Mouse (Mus musculus) myocyte (in vitro differentiated cells): Measurements from ENCODE around the gene Olfr44.

ENCODE experiments used
- E2F4 ChIP-seq: IDR thresholded peaks from one replicate; pipeline ENCODE4 v1.6.1; 2011; ENCODE audit warnings: mild to moderate bottlenecking, control low read depth, moderate library complexity; ENCODE audit not compliant: insufficient read depth
- MAX ChIP-seq: IDR thresholded peaks from one replicate; pipeline ENCODE4 v1.6.1; 2011; ENCODE audit warnings: low read depth, mild to moderate bottlenecking, control low read depth
- MYOD1 ChIP-seq, 3 experiments: IDR thresholded peaks; one replicate each; pipeline ENCODE4 v1.6.1; 2011; ENCODE audit warnings: control low read depth in 2 of 3, low read depth in 2 of 3, mild to moderate bottlenecking in 2 of 3, moderate library complexity in 1 of 3; ENCODE audit not compliant: insufficient read length in 2 of 3, control insufficient read depth in 1 of 3
- MYOG ChIP-seq, 3 experiments: IDR thresholded peaks; one replicate each; pipeline ENCODE4 v1.6.1; 2011; ENCODE audit warnings: control low read depth in 2 of 3, low read depth in 2 of 3, mild to moderate bottlenecking in 2 of 3; ENCODE audit not compliant: insufficient read length in 2 of 3, control insufficient read depth in 1 of 3, insufficient read depth in 1 of 3
- POLR2A ChIP-seq: IDR thresholded peaks from one replicate; pipeline ENCODE4 v1.6.1; 2011; ENCODE audit warnings: low read depth, mild to moderate bottlenecking, control low read depth, moderate library complexity; ENCODE audit not compliant: insufficient read length
- POLR2AphosphoS2 ChIP-seq: IDR thresholded peaks from one replicate; pipeline ENCODE4 v1.6.1; 2011; ENCODE audit warnings: low read depth, control low read depth; ENCODE audit not compliant: insufficient read length
- TCF12 ChIP-seq: IDR thresholded peaks from one replicate; pipeline ENCODE4 v1.6.1; 2011; ENCODE audit warnings: mild to moderate bottlenecking, control low read depth; ENCODE audit not compliant: poor library complexity, insufficient read depth, severe bottlenecking
- TCF3 ChIP-seq: IDR thresholded peaks from one replicate; pipeline ENCODE4 v1.6.1; 2011; ENCODE audit warnings: low read depth, control low read depth; ENCODE audit not compliant: insufficient read length
- USF1 ChIP-seq: IDR thresholded peaks from one replicate; pipeline ENCODE4 v1.6.1; 2011; ENCODE audit warnings: low read depth, mild to moderate bottlenecking, control low read depth, moderate library complexity

DNA sequence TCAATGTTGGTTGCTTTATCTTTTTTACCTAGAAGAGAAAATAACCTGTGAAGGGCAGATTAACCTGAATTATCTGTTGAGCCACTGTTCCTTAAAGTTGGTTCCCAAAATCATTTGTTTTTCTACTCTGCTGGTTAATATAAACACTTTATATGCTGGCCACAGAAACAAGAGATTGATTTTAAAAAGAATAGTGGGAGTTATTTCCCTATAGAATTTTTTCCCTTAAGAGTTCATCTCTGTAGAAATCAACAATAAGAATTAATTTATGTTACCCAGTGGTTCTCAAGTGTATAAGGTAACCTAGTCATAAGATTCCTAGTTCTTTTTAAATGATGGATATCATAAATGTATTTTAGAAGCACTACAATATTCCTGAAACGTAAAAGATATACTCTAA, 22.0 kb downstream of the Olfr44 start, which contains the start of gene Olfr955:
- TF ChIP-seq POLR2A (no peak), MAX (no peak), E2F4 (no peak), POLR2AphosphoS2 (no peak), TCF3 (no peak), MYOG (IDR thresholded peaks at IDR 0.05; ENCODE audit: control insufficient read depth in 1 of 3, insufficient read depth in 1 of 3, insufficient read length in 2 of 3, low read depth in 2 of 3) (no peak), USF1 (no peak), MYOD1 (IDR thresholded peaks at IDR 0.05; ENCODE audit: control insufficient read depth in 1 of 3, insufficient read length in 2 of 3, low read depth in 2 of 3) (no peak), TCF12 (no peak)
